Mouse (Mus musculus) 416B (cell line): ENCODE data around the gene Klc4.
A peak's percentile ranks its signal among the peaks of the same experiment; 100 is the strongest.

Experiments used
- DNase-seq: peaks from one replicate; pipeline ENCODE4 v3.0.0; 2011; ENCODE audit warnings: low read depth

Klc4 gene

DNA sequence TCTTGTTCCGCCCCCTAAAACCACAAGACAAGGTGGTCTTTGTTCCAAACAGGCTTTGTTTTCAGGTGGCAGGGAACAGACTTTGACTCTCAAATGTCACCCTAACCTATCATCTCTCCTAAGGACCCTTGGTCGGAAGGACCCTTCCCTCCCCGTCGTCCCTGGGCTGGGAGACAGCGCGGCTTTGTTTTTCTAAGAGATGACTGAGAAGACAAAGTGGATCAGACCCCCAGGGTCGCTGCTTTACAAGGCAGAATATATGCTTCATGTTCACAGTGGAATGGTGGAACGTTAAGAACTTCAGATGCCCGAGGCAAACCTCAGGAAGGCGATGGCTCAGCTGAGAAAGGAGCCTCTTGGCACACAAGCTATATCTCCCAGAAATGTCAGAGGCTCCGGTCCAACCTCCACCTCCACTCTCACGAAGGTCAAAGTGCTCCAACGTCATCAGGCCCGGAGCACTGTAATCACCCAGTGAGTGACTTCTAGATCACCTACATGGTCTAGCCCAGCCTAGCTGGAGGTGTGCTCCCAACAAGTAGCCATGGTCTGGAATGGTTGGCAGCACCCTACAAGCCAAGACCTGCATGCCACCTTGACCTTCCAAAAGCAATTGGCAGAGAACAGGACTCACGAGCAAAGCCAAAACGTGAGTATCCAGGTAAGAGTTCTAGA, 26.0 kb downstream of the Klc4 start:
- DNase-seq = no peak

DNA sequence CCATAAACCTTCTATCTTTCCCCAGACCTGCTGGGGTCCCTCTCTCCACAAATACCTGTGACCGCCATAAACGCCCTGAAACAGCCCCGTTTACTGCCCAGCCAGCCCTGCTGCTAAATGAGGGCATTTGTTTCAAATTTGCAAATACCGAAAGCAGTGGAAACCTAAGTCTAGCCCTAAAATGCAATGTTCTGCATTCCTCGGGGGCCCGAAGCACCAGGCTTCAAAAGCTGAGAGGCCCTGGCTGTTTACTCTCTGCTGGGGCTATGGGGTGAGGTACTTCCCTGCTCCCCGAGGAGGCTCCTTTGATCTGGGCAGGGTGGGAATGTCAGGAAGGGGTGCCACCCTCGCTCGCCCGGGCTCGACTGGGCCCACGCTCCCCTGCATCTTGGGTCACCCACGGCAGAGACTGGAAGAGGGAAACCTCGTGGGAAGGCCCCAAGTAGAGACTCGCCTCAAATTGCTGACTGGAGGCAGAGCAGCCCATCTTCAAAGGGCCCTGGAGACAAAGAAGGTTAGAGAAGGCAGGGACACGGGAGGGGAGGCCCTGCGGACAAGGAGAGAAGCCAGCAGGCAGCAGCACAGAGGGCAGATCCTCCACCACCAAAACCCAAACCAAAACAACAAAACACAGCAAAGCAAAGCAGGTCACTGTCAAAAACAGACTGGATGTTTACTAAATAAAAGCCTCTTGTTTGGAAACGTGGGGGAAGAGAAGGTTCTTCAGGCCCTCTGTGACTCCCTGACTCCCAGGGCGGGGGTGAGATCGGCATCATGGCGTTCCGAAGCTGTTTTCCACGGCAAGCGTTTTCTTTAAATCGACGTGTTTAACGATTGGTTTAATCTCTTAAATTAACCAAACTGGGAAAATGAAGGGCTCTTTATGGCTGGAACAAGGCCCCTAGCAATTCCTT, 26.8 kb downstream of the Klc4 start:
- no peak for DNase-seq

DNA sequence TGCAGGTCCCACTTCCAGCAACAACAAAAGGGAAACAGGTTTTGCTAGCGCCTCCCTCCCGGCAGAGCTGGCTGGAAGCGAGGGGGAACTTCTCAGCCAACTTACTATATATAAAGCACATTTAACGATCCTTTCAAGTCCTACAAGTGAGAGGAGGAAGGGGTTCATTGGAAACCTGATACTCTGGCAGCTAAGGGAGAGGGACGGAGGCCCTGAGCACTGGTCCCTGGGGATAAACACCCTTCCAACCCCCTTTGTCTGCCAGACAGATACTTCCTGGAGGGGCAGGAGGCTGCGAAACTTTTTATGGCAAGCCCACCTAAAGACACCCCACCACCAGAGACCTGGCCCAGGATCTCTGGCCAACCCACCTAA, 27.4 kb downstream of the Klc4 start:
- DNase-seq = no peak

DNA sequence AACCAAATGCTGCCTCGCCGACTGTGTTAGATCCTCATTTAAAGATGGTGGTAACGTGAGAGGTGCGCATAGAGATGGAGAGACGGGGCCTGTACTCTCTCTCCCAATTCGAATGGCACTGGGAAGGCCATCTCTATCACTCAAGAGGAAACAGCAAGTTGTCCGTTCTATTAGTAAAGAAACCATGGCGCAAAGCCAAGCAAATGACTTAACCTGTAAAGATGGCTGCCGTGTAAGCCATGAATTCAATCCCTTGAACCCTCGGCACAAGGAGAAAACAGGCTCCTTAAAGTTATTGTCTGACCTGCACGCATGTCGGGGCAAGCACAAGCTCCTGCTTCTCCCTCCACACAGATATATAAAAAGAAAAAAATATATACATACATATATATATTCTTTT, 28.0 kb downstream of the Klc4 start:
- DNase-seq = no peak

DNA sequence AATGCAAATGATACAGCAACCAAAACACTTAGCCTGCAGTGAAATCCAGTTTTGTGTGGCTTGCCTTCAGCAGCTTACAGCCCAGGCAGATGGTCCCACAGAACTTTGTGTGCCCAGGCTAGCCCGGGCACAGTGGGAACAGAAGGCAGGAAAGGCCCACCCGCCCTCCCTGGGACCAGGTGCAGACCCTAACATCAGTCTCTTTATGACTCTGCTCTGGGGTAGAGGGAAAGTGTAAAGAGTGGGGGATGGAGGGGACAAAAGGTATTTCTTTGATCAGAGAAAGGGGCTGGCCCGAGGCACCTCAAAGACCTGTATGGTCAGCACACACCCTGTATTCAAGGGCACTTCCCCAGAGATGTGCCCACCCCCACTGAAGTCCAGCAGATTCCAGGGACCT, 32.6 kb downstream of the Klc4 start:
- no peak for DNase-seq

DNA sequence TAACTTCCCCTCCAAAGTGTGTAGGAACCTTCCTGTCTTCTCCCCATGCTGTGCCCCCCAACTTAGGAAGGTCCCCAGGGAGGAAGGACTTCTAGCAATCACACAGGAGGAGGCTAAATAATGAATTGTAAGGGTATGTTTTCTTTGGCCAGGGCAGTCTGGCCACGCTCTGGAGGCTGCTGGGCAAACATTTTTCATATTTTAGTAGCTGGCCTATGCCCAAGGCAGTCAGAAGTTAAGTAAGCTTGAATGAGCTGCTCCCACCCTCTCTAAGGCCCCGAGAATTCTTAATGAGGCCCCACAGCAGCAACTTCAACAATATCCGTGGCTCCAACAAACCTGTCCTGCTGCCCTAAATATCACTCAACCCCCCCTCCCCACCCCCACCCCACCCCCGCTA, 33.0 kb downstream of the Klc4 start:
- DNase-seq = no peak

GRCm38 (mm10) chr17:46612189-46612588, 33.6 kb downstream of the Klc4 start:
- DNase-seq = no peak

DNA sequence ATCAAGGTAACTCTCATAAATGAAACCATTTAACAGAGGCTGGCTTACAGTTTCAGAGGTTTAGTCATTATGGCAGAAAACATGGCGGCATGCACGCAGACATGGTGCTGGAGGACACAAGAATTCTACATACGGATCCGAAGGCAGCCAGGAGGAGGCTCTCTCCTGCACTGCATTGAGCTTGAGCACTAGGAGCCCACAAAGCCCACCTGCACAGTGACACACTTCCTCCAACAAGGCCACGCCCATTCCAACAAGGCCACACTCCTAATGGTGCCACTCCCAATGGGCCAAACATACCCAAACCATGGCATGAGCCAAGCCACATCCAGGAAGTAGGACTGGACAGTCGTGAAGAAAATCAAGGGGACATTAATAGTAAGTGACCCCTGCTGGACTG, 34.5 kb downstream of the Klc4 start:
- DNase-seq = no peak

GRCm38 (mm10) chr17:46609721-46610514, 35.9 kb downstream of the Klc4 start:
- DNase-seq = peak; percentile 61

DNA sequence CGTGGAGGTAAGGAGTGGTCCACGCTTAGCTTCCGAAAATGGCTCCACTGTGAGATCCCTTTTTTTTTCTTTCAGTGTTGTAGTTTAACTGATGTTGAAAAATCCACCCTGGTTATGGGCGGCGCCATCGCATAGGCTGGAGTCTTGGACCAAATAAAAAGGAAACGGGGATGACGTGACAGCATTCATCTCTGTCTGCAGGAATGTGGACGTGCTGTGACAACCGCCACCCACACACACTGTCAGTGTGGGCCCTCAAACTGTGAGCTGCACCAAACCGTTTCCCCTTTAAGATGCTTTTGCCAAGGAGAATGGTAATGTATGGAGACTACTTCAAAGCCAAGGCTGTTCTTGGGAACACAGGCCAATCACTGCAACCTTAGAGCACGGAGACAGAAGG, 39.8 kb downstream of the Klc4 start:
- no peak for DNase-seq

- DNase-seq = no peak
Observed at GRCm38 (mm10) chr17:46605126-46605525, 40.7 kb downstream of the Klc4 start.

- peak; percentile 26 for DNase-seq
Observed at GRCm38 (mm10) chr17:46603229-46603628, 42.6 kb downstream of the Klc4 start.

GRCm38 (mm10) chr17:46602212-46602611, 43.6 kb downstream of the Klc4 start:
- peak; percentile 85 for DNase-seq

- peak; percentile 69 for DNase-seq
Observed at GRCm38 (mm10) chr17:46600569-46600968, 45.3 kb downstream of the Klc4 start.

GRCm38 (mm10) chr17:46598963-46599362, 46.9 kb downstream of the Klc4 start:
- no peak for DNase-seq

DNA sequence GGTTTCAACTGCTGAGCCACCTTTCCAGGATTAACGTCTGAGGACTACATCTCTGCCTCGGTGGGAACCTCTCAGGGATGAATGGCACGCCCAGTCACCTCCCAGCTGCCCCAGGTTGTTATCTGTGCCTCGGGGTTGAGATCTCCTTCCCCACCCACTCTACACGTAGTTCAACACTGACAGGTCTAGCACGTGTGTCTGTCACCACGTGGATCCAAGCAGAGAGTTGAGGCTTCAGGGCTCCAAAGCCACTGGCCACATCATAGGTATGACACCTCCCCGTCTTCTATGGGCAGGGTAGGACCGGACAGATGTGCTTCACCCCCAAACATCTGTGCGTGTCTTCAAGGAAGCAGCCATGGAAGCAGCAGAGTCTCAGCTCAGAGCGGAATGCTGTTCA, 47.9 kb downstream of the Klc4 start:
- DNase-seq = no peak

GRCm38 (mm10) chr17:46595336-46595735, 50.5 kb downstream of the Klc4 start:
- no peak for DNase-seq

DNA sequence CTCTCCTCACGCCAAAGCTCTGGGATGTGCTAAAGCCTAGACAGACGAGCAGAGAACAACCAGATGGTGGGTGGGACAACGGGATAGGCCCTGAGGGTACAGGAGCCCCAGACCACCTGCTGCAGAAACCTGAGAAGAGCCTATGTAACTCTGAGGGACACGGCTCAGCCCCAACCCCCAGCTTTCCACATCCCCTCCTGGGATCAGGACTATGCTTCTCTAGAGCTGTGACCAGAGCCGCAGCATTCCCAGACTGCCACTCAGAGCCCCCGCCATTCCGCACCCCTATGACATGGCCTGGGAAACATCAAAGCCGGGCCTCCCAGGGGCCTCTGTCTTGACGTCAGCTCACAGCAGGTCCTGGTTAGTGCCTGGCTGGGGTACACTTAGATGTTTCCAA, 51.2 kb downstream of the Klc4 start:
- no peak for DNase-seq

DNA sequence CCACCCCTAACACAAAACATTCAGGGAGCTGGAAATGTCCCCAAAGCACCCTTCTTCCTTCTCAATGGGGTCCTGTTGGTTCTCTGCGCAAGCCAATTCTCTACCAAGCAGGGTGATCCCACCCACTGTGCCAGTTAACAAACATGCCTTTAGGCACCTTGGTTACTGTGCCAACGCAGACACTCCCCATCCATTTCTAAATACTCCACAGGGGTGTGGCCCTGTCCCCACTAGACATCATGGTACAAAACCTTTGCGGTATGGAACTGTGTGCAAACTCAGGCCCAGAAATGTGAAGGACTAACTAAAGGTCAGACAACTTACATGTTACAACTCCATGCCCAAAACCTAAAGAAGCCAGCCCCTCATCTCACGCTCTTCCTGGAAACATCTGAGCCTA, 52.7 kb downstream of the Klc4 start:
- no peak for DNase-seq

DNA sequence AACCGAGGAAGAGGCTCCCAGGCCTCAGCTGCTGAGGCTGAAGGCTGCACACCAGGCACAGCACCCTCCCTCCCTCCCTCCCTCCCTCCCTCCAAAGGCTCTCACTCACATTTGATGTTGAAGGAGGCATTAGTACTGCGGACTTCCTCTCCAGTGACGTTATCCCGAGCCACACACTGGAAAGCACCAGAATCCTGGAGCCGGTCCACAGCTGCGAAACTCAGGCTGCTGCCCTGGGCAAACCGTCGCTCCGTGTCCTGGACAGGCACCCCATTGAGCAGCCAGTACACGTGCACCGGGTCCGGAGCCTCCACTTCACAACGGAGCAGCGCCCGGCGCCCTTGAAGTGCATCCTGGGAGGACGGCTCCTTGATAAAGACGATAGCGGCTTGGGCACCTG, 54.4 kb downstream of the Klc4 start:
- DNase-seq = no peak

- no peak for DNase-seq
Observed at GRCm38 (mm10) chr17:46590439-46590838, 55.4 kb downstream of the Klc4 start.

DNA sequence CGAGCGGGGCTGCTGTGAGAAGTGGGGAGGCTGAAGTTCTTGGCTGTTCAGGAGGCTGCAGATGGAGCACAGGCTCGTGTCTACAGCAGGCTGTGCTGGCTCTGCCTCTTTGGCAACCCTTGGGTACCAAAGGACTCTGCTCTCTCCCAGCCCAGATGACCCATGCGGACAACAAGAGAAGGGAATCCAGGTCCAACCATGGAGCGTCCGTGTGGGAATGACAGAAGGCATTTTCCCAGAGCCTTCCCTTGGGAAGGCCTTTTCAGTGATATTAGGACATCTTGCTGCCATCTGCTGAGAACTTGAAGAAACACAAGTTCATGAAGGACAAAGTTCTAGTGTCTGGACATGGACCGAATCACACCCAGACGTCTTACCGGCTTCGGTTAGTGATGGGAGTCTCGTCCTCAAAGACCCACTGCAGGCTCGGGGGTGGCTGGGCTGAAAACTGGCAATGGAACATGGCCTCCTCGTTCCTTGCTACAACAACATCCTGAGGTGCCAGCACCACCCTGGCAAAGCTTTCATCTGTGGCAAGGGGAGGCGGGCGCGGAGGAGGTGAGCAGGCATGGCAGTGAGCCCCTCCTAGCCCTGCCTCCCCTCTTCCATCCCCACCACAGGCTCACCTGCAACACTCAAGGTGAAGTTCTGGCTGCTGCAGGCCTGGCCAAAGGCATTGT, 56.0 kb downstream of the Klc4 start:
- DNase-seq = no peak
